Mouse (Mus musculus) kidney, postnatal 0 days (tissue): ENCODE data around the gene Shank2. TPM values are rescaled to one million over a fixed set of nuclear protein-coding genes. Genes with fewer than 3 reads are reported as not detected.
A peak's percentile ranks its signal among the peaks of the same experiment; 100 is the strongest.

Experiments
- ATAC-seq: fragments of 200-750 bp; cut with Nextera tagmentation; replicated peaks from 2 replicates; pipeline ENCODE4 v1.8.0; 2017; ENCODE audit warnings: low read depth, moderate number of reproducible peaks, moderate TSS enrichment, moderate library complexity; ENCODE audit not compliant: low FRiP score
- DNase-seq: peaks from one replicate; pipeline ENCODE4 v3.0.0-alpha.2; 2016; ENCODE audit warnings: low spot score
- H3K27ac ChIP-seq: fragments of 300-500 bp; sonication (generic); 2 replicates; pipeline ENCODE4 v1.5.1; 2014; ENCODE audit warnings: mild to moderate bottlenecking
- H3K27me3 ChIP-seq: fragments of 300-500 bp; sonication (generic); 2 replicates; pipeline ENCODE4 v1.6.1; 2014; ENCODE audit warnings: low read length, mixed read lengths; ENCODE audit not compliant: insufficient read depth
- H3K36me3 ChIP-seq: fragments of 300-500 bp; sonication (generic); 2 replicates; pipeline ENCODE4 v1.6.1; 2014; ENCODE audit warnings: low read length, mixed read lengths; ENCODE audit not compliant: insufficient read depth
- H3K4me1 ChIP-seq: fragments of 300-500 bp; sonication (generic); replicated peaks from 2 replicates; pipeline ENCODE4 v1.6.1; 2014; ENCODE audit warnings: antibody characterized with exemption, low read length, mixed read lengths; ENCODE audit not compliant: insufficient read depth
- H3K4me2 ChIP-seq: fragments of 300-500 bp; sonication (generic); 2 replicates; pipeline ENCODE4 v1.6.1; 2014; ENCODE audit warnings: mild to moderate bottlenecking, low read length, moderate library complexity, mixed read lengths
- H3K4me3 ChIP-seq: fragments of 300-500 bp; sonication (generic); replicated peaks from 2 replicates; pipeline ENCODE4 v1.5.1; 2014; ENCODE audit warnings: low read depth, low read length
- H3K9ac ChIP-seq: fragments of 300-500 bp; sonication (generic); 2 replicates; pipeline ENCODE4 v1.6.1; 2014; ENCODE audit warnings: low read depth, low read length
- H3K9me3 ChIP-seq: fragments of 300-500 bp; sonication (generic); replicated peaks from 2 replicates; pipeline ENCODE4 v1.6.1; 2016; ENCODE audit warnings: low read length, inconsistent platforms, mixed read lengths
- CTCF ChIP-seq: IDR thresholded peaks from 2 replicates; pipeline ENCODE4 v1.5.1; 2016; ENCODE audit warnings: antibody characterized with exemption, low read depth, mild to moderate bottlenecking, moderate library complexity
- WGBS: fragments of 180-500 bp; shearing (Covaris S2); extraction: QIAGEN DNeasy Blood & Tissue Kit; methylation state at CpG from one replicate; pipeline ENCODE4 v1.1.7; 2014; 5-methylcytosine and 5-hydroxymethylcytosine counted together
- polyA plus RNA-seq: library from polyadenylated mRNA; unstranded; fragments of >200 nt; fragmentation: Nextera tagmentation; extraction: Ambion mirVana; gene quantifications from 2 replicates; pipeline ENCODE4 v1.2.1, GENCODE M21; 2015

Gene Shank2
- polyA plus RNA-seq, 1 experiment from 2014 or later = 2.6 TPM

DNA sequence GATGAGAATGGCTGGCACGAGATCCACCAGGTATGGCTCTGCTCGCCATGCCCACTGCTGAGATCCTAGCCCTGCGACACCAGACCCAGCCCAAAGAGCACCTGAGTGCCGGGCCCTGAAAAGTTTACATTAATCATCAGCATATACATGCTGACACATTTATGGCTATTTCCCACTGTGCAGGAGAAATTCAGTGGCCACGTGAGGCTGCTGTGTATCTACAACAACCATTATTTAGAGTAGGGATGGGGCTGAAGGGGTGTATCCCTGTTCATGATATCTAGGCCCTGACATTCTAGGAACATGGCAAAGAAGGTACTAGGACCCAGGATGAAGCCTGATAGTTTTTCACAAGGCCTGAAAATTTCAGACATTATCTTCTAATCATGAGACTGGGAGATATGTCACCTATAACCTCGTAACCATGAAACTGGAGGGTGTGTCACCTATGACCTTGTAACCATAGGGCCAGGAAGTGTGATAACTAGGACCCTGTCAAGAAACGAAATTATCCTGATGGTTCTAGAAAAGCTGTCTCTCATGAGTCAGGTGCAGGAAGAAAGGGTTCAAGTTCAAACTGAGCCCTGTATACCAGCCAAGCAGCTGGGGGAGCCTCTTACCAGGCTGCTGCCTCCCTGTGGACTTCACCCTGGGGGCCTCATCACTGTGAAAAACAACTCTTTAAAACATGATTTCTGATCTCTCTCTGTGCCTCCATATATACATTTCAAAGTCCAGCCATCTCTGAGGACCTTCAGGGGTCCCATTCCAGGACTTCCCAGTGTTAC lies 68.6 kb downstream of the Shank2 start:
- Histone ChIP-seq H3K36me3 (no peaks in the 10 kb centered on the region), H3K27me3 (no peaks in the 10 kb centered on the region), H3K9ac (no peak overlapping the region), H3K9me3 (no peaks in the 10 kb centered on the region), H3K4me2 (no peak overlapping the region), H3K4me3 (no peak overlapping the region), H3K27ac (no peak overlapping the region), H3K4me1 (no peaks in the 10 kb centered on the region)
- ATAC-seq (no peak), DNase-seq (no peak)
- 69% methylated on average over 7 of the region's 7 CpGs for WGBS
- TF ChIP-seq CTCF = no peak

DNA sequence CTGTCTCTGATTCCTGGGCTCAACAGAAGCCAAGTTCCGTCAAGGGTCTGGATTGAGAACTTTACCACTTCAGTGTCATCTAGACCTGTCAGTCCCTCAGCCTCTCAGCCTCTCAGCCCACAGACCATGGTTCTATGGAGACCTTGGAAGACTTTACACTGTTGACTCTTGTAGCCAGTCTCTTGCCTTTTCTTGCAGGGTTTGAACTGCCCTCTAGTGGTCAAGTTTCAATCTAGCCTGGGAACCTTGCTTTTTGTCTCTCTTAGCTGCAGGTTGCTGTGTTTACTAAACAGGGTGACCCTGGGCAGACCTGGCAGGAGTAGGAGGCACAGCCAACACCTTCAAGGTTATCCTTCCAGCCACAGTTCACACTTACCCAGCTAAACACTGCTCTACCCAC lies 70.5 kb downstream of the Shank2 start:
- H3K27ac ChIP-seq = no peak overlapping the region
- no peak for ATAC-seq
- no peaks in the 10 kb centered on the region for H3K9me3 ChIP-seq
- no peaks in the 10 kb centered on the region for H3K4me1 ChIP-seq
- peak; percentile 76 for TF ChIP-seq CTCF
- no peak overlapping the region for H3K4me2 ChIP-seq
- 29% methylated on average over 1 of the region's 1 CpGs for WGBS
- H3K36me3 ChIP-seq = no peaks in the 10 kb centered on the region
- H3K27me3 ChIP-seq = no peaks in the 10 kb centered on the region
- DNase-seq = peak; percentile 54
- H3K9ac ChIP-seq = no peak overlapping the region
- H3K4me3 ChIP-seq = no peak overlapping the region

DNA sequence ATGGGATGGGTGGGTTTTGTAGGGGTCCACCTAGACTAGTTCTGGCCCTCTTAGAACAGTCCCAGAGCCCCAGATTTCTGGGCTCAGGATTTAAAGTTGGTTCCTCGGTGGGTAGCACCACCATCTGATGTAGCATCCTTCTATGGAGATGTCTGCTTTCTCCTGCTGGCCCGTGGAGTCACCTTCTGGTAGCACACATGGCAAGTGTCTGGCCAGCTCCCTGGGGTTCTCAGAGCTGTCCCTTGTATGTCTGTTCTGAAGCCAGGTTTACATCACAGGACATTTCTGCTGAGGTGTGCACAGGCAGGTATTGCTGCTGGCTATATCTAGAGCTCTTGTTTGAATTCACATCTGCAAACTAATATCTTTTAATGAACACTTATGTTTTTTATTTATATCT lies 71.1 kb downstream of the Shank2 start:
- Histone ChIP-seq H3K4me1 (no peaks in the 10 kb centered on the region), H3K36me3 (no peaks in the 10 kb centered on the region), H3K27me3 (no peaks in the 10 kb centered on the region), H3K27ac (no peak overlapping the region), H3K9me3 (no peaks in the 10 kb centered on the region), H3K4me3 (no peak overlapping the region), H3K4me2 (no peak overlapping the region), H3K9ac (no peak overlapping the region)
- 95% methylated on average over 2 of the region's 2 CpGs for WGBS
- ATAC-seq (no peak), DNase-seq (no peak)
- no peak for TF ChIP-seq CTCF

DNA sequence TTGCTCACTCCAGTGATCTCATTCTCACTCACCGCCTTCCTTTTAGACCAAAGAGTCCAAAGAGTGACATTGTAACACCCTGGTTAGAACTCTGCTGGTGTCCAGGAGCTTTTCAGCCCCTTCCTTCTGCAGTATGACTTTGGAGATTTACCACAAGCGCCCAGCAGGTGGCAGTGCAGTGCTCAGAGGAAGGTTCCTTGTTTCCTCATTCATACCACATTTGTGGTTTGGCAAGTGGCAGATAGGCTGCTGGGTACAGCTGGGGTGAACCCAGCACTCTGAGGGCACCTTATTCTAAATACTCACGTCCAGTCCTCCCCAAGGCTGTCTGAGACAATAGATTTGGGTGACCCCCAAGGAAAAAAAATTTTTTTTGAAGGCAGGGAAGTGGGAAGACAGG lies 73.0 kb downstream of the Shank2 start:
- H3K9me3 ChIP-seq = no peaks in the 10 kb centered on the region

GRCm38 (mm10) chr7:144078661-144079060 lies 76.9 kb downstream of the Shank2 start:
- Histone ChIP-seq H3K9me3 (no peaks in the 10 kb centered on the region), H3K36me3 (no peaks in the 10 kb centered on the region), H3K4me3 (no peak overlapping the region), H3K4me1 (no peaks in the 10 kb centered on the region), H3K9ac (no peak overlapping the region), H3K4me2 (no peak overlapping the region), H3K27ac (no peak overlapping the region), H3K27me3 (no peaks in the 10 kb centered on the region)
- no peak for ATAC-seq
- TF ChIP-seq CTCF = peak; percentile 71
- WGBS = 83% methylated on average over 1 of the region's 1 CpGs
- peak; percentile 42 for DNase-seq

More for the DNA sequence above, 73.0 kb downstream of the Shank2 start:
- no peaks in the 10 kb centered on the region for H3K27me3 ChIP-seq
- TF ChIP-seq CTCF = peak; percentile 81
- H3K4me3 ChIP-seq = no peak overlapping the region
- 0 out of 2 replicates have a peak, but pooled peaks have one; percentile 25 for ATAC-seq
- H3K27ac ChIP-seq = no peak overlapping the region
- H3K4me2 ChIP-seq = no peak overlapping the region
- H3K36me3 ChIP-seq = no peaks in the 10 kb centered on the region
- WGBS = 20% methylated on average over 3 of the region's 3 CpGs
- peak; percentile 69 for DNase-seq
- no peak overlapping the region for H3K9ac ChIP-seq
- no peaks in the 10 kb centered on the region for H3K4me1 ChIP-seq

DNA sequence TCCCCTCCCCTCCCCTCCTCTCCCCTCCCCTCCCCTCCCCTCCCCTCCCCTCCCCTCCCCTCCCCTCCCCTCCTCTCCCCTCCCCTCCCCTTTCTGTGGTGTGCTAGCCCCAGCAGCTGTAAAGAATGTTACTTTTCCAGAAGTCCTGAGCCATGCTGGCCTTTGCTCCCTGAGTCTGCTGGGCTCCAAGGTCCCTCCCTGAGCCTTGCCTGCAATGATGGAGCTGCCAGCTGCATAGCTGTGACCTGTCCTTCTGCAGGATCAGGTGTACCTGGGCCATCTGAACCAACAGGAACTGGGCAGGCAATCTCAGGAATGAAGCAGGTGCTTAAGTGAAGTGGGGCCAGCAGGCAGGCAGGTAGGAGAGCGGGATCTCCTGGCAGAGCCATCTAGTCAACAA lies 78.1 kb downstream of the Shank2 start:
- ATAC-seq (no peak), DNase-seq (no peak)
- H3K4me3 ChIP-seq = no peak overlapping the region
- no peak for TF ChIP-seq CTCF
- no peaks in the 10 kb centered on the region for H3K27me3 ChIP-seq
- H3K4me1 ChIP-seq = no peaks in the 10 kb centered on the region
- no peak overlapping the region for H3K9ac ChIP-seq
- WGBS = 95% methylated on average over 1 of the region's 1 CpGs
- H3K4me2 ChIP-seq = no peak overlapping the region
- no peaks in the 10 kb centered on the region for H3K36me3 ChIP-seq
- no peaks in the 10 kb centered on the region for H3K9me3 ChIP-seq
- H3K27ac ChIP-seq = no peak overlapping the region
